Mouse (Mus musculus): Measurements from ENCODE around the gene Enah. TPM values are rescaled to one million over a fixed set of nuclear protein-coding genes. Genes with fewer than 3 reads are reported as not detected.

Enah gene
- total RNA-seq, 1 experiment from 2014 or later, result 69.3 TPM

Other genes starting within 250 kb of the Enah start
- 33.7 and 42.9 TPM in 2 replicates for gene Lbr, start 176.9 kb downstream of the Enah start, total RNA-seq (2021)
- gene Srp9, start 104.7 kb upstream of the Enah start, total RNA-seq (2021), result 48.0 and 56.0 TPM in 2 replicates
- gene Vmn1r1, start 144.5 kb upstream of the Enah start, total RNA-seq (2021), result not detected in 2 replicates